Mouse (Mus musculus) kidney, adult 2 months (tissue): Measurements from ENCODE around the gene Mtch1. TPM values are rescaled to one million over a fixed set of nuclear protein-coding genes. Genes with fewer than 3 reads are reported as not detected.

Experiments used
- DNase-seq: peaks from one replicate; pipeline ENCODE4 v3.0.0; 2021
- H3K27ac ChIP-seq: fragments of 200-500 bp; 2 replicates; pipeline ENCODE4 v1.5.1; 2012; ENCODE audit warnings: low read depth, low read length, control low read depth, inconsistent platforms; ENCODE audit not compliant: insufficient read depth
- H3K27me3 ChIP-seq: fragments of 200-500 bp; replicated peaks from 2 replicates; pipeline ENCODE4 v1.6.1; 2012; ENCODE audit warnings: mild to moderate bottlenecking, moderate library complexity, low read length, inconsistent platforms; ENCODE audit not compliant: control insufficient read depth, insufficient read depth
- H3K36me3 ChIP-seq: fragments of 200-500 bp; 2 replicates; pipeline ENCODE4 v1.6.1; 2012; ENCODE audit warnings: mild to moderate bottlenecking, moderate library complexity, low read length, inconsistent platforms; ENCODE audit not compliant: control insufficient read depth, insufficient read depth
- H3K4me1 ChIP-seq: fragments of 200-500 bp; 2 replicates; pipeline ENCODE4 v1.6.1; 2011; ENCODE audit warnings: low read length; ENCODE audit not compliant: control insufficient read depth, insufficient read depth
- H3K4me3 ChIP-seq: fragments of 200-500 bp; 2 replicates; pipeline ENCODE4 v1.5.1; 2011; ENCODE audit warnings: mild to moderate bottlenecking, low read depth, low read length, control low read depth; ENCODE audit not compliant: insufficient read depth
- CTCF ChIP-seq: fragments of 200-500 bp; conservative IDR thresholded peaks from 2 replicates; pipeline ENCODE4 v1.5.1; 2011; ENCODE audit warnings: low read depth, mild to moderate bottlenecking, control low read depth, low read length, moderate library complexity, mixed read lengths; ENCODE audit not compliant: insufficient read depth, insufficient read length
- POLR2A ChIP-seq: fragments of 200-500 bp; IDR thresholded peaks from one replicate; pipeline ENCODE4 v1.6.1; 2011; ENCODE audit warnings: low read depth, low read length, control low read depth
- WGBS: fragments of 180-500 bp; shearing (Covaris S2); methylation state at CpG from one replicate; pipeline ENCODE4 v1.1.7; 2018; 5-methylcytosine and 5-hydroxymethylcytosine counted together
- polyA plus RNA-seq: library from polyadenylated mRNA; depleted of rRNA; stranded (reverse); fragments of >200 nt; gene quantifications from 2 replicates; pipeline ENCODE4 v1.2.3, GENCODE M21; 2012

Gene Mtch1
- polyA plus RNA-seq, 1 experiment = 375 TPM

GRCm38 (mm10) chr17:29299282-29299681, 48.5 kb downstream of the Mtch1 start:
- Histone ChIP-seq H3K4me1 (peaks cover 24% of the 10 kb centered on the region), H3K4me3 (no peak overlapping the region), H3K27ac (no peak overlapping the region), H3K27me3 (no peaks in the 10 kb centered on the region), H3K36me3 (no peaks in the 10 kb centered on the region; the same call in 1 of the 2 replicates)
- WGBS = 68% methylated on average over 4 of the region's 4 CpGs
- TF ChIP-seq CTCF (no peak), POLR2A (no peak)
- no peak for DNase-seq

- Histone ChIP-seq H3K36me3 (no peaks in the 10 kb centered on the region; the same call in 1 of the 2 replicates), H3K27ac (0 out of 2 replicates have a peak overlapping the region, but pooled peaks have one; percentile 20), H3K27me3 (no peaks in the 10 kb centered on the region), H3K4me1 (peaks cover 34% of the 10 kb centered on the region), H3K4me3 (no peak overlapping the region)
- 57% methylated on average over 6 of the region's 6 CpGs for WGBS
- no peak for DNase-seq
- no peak for TF ChIP-seq CTCF
- no peak for TF ChIP-seq POLR2A
Observed at GRCm38 (mm10) chr17:29297813-29298212, 49.9 kb downstream of the Mtch1 start.

- DNase-seq = peak; percentile 50
- peak overlapping the region; percentile 19; the same call in 1 of the 2 replicates for H3K27ac ChIP-seq
- no peak overlapping the region for H3K4me3 ChIP-seq
- TF ChIP-seq POLR2A = no peak
- no peak for TF ChIP-seq CTCF
- 28% methylated on average over 10 of the region's 10 CpGs for WGBS
- H3K36me3 ChIP-seq = no peaks in the 10 kb centered on the region; the same call in 1 of the 2 replicates
- H3K4me1 ChIP-seq = peaks cover 34% of the 10 kb centered on the region
- H3K27me3 ChIP-seq = no peaks in the 10 kb centered on the region
Observed at GRCm38 (mm10) chr17:29297321-29297720, 50.4 kb downstream of the Mtch1 start.

- H3K27ac ChIP-seq = no peak overlapping the region
- 57% methylated on average over 5 of the region's 5 CpGs for WGBS
Observed at GRCm38 (mm10) chr17:29295835-29296234, 51.9 kb downstream of the Mtch1 start.

GRCm38 (mm10) chr17:29293807-29294605, 53.7 kb downstream of the Mtch1 start:
- 0 out of 2 replicates have a peak, but pooled peaks have one; percentile 18 for TF ChIP-seq CTCF
- TF ChIP-seq POLR2A = no peak
- Histone ChIP-seq H3K27ac (no peak overlapping the region; the same call in 1 of the 2 replicates), H3K27me3 (no peaks in the 10 kb centered on the region), H3K36me3 (peaks cover 2% of the 10 kb centered on the region; the same call in 1 of the 2 replicates), H3K4me3 (no peak overlapping the region), H3K4me1 (peaks cover 37% of the 10 kb centered on the region)
- peak; percentile 82 for DNase-seq
- 53% methylated on average over 9 of the region's 9 CpGs for WGBS

More at GRCm38 (mm10) chr17:29295835-29296234, 51.9 kb downstream of the Mtch1 start:
- H3K4me1 ChIP-seq = peaks cover 34% of the 10 kb centered on the region
- DNase-seq = no peak
- TF ChIP-seq POLR2A = no peak
- no peak for TF ChIP-seq CTCF
- H3K4me3 ChIP-seq = no peak overlapping the region
- H3K27me3 ChIP-seq = no peaks in the 10 kb centered on the region
- H3K36me3 ChIP-seq = peaks cover 2% of the 10 kb centered on the region; the same call in 1 of the 2 replicates

- WGBS = 68% methylated on average over 3 of the region's 3 CpGs
- Histone ChIP-seq H3K4me3 (no peak overlapping the region), H3K27me3 (no peaks in the 10 kb centered on the region), H3K36me3 (peaks cover 2% of the 10 kb centered on the region; the same call in 1 of the 2 replicates), H3K27ac (no peak overlapping the region), H3K4me1 (peaks cover 37% of the 10 kb centered on the region)
- DNase-seq = no peak
- TF ChIP-seq POLR2A (no peak), CTCF (no peak)
Observed at GRCm38 (mm10) chr17:29292996-29293395, 54.7 kb downstream of the Mtch1 start.

GRCm38 (mm10) chr17:29291793-29292192, 55.9 kb downstream of the Mtch1 start:
- Histone ChIP-seq H3K4me3 (no peak overlapping the region), H3K36me3 (peaks cover 2% of the 10 kb centered on the region; the same call in 1 of the 2 replicates), H3K27me3 (no peaks in the 10 kb centered on the region), H3K27ac (no peak overlapping the region), H3K4me1 (peaks cover 31% of the 10 kb centered on the region)
- no peak for DNase-seq
- no peak for TF ChIP-seq POLR2A
- TF ChIP-seq CTCF = no peak
- WGBS = 90% methylated on average over 7 of the region's 7 CpGs
